Mouse (Mus musculus): ENCODE data around the gene Tbxa2r. TPM values are rescaled to one million over a fixed set of nuclear protein-coding genes. Genes with fewer than 3 reads are reported as not detected.

Tbxa2r gene
- total RNA-seq, 2 experiments from 2014 or later: 5.3 to 7.9 TPM

DNA sequence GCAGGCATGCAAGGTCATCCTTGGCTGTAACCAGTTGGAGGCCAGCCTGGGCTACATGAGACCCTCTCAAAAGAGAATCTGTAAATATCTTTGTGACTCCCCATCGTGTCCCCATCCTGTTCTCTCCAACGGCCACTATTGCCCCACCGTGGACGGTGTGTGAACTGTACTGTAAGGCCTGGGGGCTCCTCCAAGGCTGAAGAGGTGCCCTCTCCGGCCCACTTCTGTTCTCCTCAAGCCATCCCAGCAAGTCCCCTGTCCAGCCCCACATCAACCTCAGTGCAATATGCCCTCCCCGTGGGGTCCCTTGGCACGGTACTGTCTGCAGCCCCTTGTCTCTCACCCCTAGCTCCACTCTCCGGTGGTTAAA, 9.2 kb upstream of the Tbxa2r start:
- intact Hi-C loops (cut with DNase I): no loop called here
- DNase-seq: peak in 1 of 2 experiments; percentile 40

DNA sequence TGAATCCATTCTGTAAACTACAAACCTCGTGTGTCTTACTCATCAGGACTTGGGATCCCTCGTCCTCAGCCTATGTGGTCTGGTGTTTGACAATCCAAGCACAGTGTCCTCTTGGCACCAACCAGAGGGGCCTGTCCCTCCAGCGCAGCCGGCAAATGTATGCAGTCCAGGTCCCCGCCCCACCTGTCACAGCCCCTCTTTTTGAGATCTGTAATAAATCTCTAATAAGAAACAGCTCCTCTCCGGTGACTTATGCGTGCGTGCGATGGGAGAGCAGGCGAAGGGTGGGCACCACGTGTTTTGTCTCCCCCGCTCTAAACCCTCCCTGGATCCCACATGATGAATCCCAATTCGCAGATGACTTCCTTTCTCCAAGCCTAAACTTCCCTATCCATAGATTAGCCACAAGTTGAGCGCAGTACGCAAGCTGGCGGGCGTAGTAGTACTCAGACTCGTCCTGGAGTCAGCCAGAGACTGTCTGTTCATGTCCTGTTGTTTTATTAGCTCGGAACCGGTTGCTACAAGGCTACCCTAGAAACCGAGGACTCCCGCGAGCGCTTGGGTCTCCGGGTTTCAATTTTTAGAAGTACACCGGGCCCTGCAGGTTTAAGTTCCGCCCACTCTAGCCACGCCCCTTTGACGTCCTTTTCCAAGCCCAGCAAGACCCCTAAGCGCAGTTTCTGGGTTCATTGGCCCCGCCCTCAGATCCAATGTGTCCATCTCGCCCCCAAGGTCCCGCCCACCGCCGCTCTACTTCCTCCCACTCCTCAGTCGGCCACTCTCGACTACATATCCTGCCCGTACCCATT, 8.6 kb upstream of the Tbxa2r start:
- DNase-seq: peak; percentile 93 to 94
- intact Hi-C loops (cut with DNase I): no loop called here

DNA sequence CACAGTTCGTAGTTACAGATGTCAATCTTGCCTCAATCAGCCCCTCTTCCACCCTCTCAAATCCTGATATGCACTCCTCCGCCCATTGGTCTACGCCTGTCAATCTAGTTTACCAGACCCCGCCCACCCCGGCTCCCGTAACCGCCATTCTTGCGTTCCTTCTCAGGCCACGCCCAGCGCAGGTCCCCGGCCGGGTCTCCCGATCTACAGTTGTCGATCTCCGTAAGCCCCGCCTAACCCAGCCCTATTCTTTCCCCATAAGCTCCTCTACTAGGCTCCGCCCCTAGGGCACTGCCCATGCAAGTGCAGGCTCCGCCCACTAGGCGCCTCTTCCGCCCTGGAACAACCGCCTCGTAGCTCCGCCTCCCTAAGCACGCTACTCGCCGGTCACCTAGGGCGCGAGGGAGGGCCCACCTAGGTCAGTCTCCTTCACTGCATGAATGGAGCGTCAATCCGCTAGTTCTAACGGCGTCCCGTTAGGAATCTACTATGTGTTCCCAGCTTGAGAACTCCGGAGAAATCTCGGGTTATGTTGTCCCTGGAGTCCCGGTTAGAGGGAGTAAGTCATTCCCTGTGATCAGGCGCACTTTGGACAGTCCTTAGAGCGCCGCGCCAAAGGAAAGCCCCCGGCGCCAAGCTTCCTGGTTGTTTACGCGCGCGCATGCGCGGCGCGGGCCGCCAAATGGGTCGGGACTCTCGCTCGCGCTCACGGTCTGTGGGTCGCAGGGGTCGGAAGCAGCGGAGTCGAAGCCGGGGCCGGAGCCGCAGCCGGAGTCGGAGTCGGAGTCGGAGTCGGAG, 7.8 kb upstream of the Tbxa2r start, which contains the start of gene Cactin:
TSS of gene Cactin (plus strand) at position 554 of the 798 bp plus-strand sequence.
- intact Hi-C loops (cut with DNase I): no loop called here
- DNase-seq: peak; percentile 99

DNA sequence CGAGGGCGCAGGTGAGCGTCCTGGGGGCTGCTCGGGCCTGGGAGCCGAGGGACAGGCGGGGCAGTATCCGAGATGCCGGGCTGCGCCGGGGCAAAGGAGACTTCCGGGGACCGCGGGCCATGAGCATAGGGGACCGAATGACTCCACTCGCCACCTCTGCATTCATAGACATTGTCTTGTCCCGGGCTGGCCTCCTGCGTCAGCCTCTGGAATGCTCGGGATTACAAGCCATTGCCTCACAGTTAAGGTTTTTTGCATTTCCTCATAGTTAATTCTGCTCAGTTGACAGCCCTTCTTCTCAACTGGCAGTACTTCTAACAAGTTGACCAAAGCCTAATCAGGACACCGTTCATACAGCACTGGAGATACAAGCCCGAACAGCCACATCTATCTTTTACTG, 7.1 kb upstream of the Tbxa2r start:
- intact Hi-C loops (cut with DNase I): no loop called here
- DNase-seq: no peak

DNA sequence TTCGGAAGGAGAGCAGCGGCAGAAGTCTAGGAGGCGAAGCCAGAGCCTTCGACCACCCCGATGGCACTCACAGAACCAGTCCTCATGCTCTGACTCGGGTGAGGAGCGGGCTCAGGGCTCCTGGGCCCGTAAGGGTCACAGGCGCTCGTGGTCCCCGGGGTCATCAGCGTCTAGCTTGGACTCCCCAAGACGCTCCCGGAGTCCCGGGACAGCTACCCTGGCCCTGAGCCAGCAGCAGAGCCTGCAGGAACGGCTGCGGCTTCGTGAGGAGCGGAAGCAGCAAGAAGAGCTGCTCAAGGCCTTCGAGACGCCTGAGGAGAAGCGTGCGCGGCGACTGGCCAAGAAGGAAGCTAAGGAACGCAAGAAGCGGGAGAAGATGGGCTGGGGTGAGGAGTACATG, 6.1 kb upstream of the Tbxa2r start:
- intact Hi-C loops (cut with DNase I): loop anchor here (2.0 kb wide), 1 partner anchor 18 kb away; no protein-coding TSS in a partner anchor
- no peak for DNase-seq

DNA sequence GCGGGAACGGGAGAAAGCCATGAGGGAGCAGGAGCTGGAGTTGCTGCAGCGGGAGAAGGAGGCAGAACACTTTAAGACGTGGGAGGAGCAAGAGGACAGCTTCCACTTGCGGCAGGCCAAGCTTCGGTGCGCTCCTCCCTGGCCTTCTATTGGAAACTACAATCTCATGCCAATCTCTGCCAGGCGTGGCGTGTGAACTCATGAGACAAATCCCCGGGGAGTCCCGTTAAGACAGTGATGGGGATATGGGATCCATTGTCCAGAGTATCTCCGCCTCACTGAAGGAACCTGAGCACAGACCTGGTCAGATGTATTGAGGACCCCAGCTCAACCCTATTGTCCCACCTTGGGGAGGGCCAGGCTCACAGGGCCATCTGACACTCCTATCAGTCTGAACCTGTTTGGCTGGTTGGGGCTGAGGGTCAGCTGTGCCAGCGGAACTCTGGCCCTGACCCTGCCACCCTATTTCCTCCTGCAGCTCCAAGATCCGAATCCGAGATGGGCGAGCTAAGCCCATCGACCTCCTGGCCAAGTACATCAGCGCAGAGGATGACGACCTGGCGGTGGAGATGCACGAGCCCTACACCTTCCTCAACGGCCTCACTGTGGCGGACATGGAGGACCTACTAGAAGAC, 5.3 kb upstream of the Tbxa2r start:
- intact Hi-C loops (cut with DNase I): loop anchor here (2.0 kb wide), 1 partner anchor 18 kb away; no protein-coding TSS in a partner anchor
- no peak for DNase-seq

DNA sequence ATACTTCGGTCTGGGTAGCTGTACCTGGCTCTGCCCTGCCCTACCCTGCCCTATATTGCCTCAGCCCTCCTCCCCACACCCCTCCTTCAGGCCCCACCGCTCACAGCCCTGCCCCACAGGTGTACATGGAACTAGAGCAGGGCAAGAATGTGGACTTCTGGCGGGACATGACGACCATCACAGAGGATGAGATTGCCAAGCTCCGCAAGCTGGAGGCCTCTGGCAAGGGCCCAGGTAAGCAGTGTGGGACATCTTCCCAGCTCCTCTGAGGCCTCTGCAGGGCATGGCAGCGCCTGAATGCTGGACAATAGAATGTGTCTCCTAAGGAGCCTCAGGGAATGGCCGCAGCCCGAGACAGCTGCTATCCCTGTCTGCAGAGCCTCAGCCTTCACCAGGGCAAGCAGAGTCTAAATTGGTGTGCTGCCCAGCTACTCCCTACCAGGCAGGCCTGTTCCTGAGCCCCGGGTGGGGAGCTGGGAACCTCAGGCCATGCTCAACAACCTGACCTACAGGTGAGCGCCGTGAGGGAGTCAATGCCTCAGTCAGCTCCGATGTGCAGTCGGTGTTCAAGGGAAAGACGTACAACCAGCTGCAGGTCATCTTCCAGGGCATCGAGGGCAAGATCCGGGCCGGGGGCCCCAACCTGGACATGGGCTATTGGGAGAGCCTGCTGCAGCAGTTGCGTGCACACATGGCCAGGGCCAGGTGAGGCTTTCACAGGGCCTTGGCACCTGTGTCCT, 4.6 kb upstream of the Tbxa2r start:
- intact Hi-C loops (cut with DNase I): loop anchor here (2.0 kb wide), 1 partner anchor 17 kb away; no protein-coding TSS in a partner anchor
- no peak for DNase-seq

DNA sequence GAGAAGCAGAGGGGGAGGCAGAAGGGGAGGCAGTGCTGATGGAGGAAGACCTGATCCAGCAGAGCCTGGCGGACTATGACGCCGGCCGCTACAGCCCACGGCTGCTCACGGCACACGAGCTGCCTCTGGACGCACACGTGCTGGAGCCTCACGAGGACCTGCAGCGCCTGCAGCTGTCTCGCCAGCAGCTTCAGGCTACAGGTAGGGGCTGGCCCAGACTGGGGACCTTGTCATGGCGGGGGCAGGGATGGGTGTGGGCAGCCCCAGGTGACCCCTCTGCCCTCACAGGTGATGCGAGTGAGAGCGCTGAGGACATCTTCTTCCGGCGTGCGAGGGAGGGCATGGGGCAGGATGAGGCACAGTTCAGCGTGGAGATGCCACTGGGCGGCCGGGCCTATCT, 3.4 kb upstream of the Tbxa2r start:
- intact Hi-C loops (cut with DNase I): no loop called here
- DNase-seq: no peak

DNA sequence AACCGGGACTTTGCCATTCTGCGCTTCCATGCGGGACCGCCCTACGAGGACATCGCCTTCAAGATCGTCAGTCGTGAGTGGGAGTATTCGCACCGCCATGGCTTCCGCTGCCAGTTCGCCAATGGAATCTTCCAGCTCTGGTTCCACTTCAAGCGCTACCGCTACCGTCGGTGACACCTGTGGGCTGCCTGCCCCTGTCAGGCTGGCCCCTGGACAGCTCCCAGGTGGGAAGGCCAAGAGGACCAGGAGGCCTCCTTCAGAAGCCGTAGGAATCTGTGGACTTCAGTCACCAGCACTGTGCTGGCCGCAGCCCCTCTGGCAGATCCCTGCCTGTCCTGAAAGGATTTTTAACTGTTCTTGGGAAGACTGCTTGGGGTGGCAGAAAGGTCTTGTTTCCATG, 2.8 kb upstream of the Tbxa2r start:
- no peak for DNase-seq
- intact Hi-C loops (cut with DNase I): no loop called here

DNA sequence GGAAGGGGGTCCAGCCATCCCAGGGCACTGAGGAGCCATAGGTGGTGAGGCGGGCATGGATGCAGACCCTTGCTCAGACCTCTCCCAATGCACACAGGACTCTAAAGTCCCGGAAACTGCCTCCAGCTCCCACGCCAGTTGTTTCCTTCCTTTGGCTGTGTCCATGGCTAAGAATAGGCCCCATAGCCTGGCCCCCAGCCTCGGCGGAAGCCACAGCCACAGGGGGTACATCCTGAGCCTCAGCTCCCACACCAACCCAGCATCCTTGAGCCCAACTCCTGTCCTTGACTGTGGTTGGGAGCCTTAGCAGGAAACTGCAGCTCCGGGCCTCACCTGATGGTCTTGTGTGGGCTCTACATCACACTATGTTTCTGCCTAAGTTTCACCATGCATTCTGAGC, 1.7 kb upstream of the Tbxa2r start:
- peak; percentile 60 to 61 for DNase-seq
- intact Hi-C loops (cut with DNase I): no loop called here

DNA sequence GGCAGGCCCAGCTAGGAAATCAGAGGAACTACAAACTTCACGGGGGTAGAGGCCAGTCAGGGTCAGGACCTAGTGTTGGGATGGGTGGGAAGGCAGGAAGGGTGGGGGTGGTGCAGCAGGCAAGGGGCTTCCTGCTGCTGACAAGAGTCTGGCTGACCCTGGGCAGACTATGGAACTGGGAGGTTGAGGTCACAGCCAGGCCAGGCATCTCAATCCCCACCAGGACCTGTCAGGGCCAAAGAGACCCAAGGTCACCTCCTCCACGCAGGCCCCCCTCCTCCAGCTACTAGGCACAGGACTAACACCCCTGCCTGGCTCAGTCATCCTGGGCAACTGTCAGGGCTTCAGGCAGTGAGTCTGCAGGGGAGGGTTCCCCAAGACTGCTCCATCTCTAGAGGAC, 572 bp upstream of the Tbxa2r start:
- no peak for DNase-seq
- intact Hi-C loops (cut with DNase I): no loop called here

DNA sequence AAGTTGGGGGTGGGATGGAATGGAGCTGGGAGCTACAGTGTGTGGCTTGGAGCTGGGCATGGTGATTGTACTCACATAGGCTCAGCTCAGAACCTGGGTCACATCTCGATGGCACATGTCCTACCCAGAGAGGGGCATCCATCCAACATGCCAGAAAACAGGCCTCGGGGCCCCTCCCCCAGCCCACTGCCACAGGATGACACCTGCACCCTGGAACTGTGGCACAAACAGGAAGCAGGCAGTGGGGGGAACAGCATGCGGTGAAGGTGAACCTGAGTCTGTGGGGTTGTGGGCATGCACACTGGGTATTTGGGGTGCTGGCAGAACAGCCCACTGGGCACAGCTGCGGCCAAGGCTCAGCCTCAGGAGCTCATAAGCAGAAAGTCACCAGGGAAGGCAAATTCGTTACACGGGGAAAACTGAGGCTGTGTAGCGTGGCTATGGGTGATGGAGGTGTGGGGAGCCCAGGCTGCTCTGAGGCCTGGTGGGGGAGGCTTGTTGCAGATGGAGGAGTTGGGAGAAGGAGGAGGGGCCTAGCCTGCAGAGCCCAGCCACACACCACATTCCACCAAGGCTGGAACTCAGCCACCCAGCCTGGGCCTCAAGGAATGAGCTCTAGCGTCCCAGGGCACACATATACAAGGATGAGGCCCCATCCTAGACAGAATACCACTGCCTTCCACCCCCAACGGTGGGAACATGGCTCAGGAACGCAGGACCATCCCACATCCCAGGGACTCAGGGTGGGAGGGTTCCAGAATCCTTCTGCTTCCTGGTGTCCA, 854 bp downstream of the Tbxa2r start:
- DNase-seq: peak in 1 of 2 experiments; percentile 65
- intact Hi-C loops (cut with DNase I): no loop called here

DNA sequence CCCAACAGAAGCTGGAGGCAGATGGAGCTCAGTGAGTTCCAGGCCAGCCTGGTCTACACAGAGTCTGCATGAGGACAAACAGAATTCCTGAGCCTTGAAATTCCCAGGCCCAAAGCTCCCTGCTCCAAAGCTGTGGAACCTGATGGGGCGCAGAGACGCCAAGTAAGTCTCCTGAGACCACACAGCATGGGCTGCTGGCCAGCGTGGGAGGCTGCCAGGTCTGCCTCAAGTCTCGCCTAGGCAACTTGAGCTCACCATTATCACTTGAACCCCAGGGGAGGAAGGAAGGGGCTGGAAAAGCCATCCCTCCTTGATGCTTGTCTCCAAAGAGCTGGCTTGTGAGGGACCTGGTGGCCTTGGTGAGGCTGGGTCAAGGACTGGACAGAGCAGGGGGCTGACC, 1.5 kb downstream of the Tbxa2r start:
- DNase-seq: peak; percentile 68 to 70
- intact Hi-C loops (cut with DNase I): no loop called here

DNA sequence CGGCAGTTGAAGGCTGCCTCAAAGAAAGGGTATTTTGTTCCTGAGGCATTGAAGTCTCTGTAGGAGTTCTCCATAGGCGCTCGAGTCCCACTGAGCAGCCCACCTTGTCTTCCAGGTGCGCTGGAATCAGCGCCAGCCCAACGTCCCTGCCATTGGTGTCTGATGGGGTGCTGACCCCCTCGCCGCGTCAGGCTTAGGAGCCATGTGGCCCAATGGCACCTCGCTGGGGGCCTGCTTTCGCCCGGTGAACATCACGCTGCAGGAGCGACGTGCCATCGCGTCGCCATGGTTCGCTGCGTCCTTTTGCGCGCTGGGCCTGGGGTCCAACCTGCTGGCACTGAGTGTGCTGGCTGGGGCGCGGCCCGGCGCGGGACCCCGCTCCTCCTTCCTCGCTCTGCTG, 3.7 kb downstream of the Tbxa2r start:
- intact Hi-C loops (cut with DNase I): no loop called here

DNA sequence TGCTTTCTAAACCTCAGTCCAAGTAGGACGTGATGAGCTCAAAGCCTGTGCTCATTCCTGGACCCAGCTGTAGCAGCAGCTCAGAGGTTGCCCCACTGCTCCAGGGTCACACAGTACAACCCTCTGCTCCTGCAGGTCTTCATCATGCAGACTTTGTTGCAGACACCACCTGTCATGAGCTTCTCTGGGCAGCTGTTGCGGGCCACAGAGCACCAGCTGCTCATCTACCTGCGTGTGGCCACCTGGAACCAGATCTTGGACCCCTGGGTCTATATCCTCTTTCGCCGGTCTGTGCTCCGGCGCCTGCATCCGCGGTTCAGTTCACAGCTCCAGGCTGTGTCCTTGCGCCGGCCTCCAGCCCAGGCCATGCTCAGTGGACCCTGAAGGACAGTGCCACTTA, 5.8 kb downstream of the Tbxa2r start:
- no peak for DNase-seq
- intact Hi-C loops (cut with DNase I): no loop called here

More for the DNA sequence above, 3.7 kb downstream of the Tbxa2r start:
- no peak for DNase-seq

DNA sequence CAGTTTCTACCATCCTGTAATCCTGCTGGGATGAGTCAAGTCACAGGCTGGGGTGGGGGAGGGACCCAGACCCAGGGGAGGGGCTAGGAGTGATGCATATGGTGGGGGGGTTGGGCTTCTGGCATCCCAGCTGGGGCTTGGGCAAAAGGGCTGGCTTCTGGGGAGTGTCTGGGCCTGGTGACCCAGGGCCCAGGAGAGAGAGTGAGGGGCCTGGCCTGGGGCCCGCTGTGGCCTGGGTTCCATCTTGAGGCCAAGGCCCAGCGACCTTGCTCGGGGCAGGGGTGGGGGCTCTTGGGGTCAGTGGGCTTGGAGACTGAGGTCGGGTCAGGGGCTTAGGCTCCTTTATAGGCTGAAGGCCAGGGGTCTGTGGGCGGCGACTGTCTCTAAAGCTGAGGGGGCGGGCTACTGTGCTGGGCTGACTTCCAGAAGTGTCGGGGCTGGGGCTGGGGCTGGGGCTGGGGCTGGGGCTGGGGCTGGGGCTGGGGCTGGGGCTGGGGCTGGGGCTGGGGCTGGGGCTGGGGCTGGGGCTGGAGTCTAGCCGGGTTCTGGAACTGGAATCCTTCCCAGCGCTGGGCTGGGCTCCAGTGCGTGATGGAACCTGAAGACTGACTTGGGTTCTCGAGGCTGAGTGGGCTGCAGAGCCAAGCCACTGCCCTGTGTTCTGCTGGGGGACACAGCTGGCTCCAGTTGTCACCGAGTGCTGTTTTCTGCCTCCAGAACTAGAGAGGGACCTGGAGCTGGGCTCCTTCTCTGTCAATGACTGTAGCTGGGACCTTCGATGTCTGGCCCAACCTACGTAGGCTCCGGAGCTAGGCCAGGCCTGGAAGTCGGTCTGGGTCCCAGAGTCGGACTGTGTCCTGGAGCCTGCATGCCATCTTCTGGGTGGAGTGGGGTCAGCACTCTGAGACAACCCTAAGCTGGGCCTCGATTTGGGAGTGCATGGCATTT, 7.1 kb downstream of the Tbxa2r start:
- intact Hi-C loops (cut with DNase I): no loop called here
- peak; percentile 61 to 64 for DNase-seq

DNA sequence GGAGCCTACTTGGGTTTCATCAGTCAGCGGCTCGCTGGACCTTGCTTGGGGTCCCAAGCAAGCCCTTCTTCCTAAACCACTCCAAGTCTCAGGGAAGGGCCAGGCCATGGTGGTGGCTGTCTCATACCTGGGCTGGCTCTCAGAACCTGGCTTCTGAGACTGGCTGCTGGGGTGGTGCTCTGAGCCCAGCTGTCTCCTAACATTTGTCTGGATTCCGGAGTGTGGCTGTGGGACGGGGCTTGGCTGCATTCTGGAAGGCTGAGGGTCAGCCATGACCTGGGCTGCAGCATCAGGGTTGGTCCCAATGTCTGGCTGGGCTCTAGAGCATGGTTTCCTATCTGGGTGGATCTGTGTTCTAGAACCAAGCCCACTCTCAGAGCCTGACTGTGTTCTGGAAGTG, 8.0 kb downstream of the Tbxa2r start:
- intact Hi-C loops (cut with DNase I): no loop called here

DNA sequence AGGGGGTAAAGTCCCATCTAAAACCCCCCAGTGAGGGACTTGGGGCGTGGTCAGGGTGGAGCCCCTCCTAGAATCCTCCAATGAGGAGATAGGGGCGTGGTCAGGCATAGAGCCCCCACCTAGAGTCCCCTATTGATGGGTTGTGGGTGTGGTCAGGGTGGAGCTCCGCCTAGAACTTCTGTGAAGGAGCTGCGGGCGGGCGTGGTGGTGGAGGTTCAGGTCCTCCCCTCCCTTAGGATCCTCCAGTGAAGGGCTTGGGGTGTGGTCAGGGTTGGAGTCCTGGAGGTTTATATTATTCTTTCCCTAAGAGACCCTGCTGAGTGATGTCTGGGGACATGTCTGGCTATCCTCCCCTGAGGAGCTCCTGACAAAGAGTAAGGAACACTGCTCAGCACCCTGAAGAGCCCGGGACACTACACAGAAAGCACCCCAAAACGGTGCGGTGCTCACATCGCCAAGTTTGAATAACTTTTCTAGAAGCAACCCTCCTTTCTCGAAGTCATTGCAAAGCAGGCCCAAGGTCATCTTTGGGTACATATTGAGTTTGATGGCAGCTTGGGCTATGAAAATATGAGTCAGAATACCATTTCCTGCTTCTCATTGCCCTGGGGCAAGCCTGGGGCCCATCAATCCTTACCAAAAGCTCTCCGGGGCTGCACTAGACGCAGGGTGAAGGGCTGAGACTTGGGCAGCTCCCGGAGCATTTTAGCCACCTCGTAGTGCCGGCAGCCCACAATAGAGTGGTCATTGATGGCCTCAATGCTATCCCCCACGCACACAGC, 12.2 kb downstream of the Tbxa2r start:
- DNase-seq: no peak
- intact Hi-C loops (cut with DNase I): loop anchor here (2.0 to 5.0 kb wide), 2 partner anchors 18 to 98 kb away; no protein-coding TSS in a partner anchor

More for the DNA sequence above, 8.0 kb downstream of the Tbxa2r start:
- DNase-seq: no peak
